Mouse (Mus musculus) forebrain, embryonic 12.5 days (tissue): ENCODE data around the gene Nhej1. TPM values are rescaled to one million over a fixed set of nuclear protein-coding genes. Genes with fewer than 3 reads are reported as not detected.

Experiments
- ATAC-seq: fragments of 200-750 bp; cut with Nextera tagmentation; 2 replicates; pipeline ENCODE4 v1.8.0; 2017; ENCODE audit warnings: moderate TSS enrichment; ENCODE audit not compliant: low FRiP score
- H3K27ac ChIP-seq: fragments of 300-500 bp; sonication (generic); 2 replicates; pipeline ENCODE4 v1.5.1; 2016; ENCODE audit warnings: mild to moderate bottlenecking
- H3K27me3 ChIP-seq: fragments of 300-500 bp; sonication (generic); 2 replicates; pipeline ENCODE4 v1.6.1; 2016; ENCODE audit warnings: mild to moderate bottlenecking
- H3K36me3 ChIP-seq: fragments of 300-500 bp; sonication (generic); replicated peaks from 2 replicates; pipeline ENCODE4 v1.6.1; 2016; ENCODE audit warnings: mild to moderate bottlenecking
- H3K4me1 ChIP-seq: fragments of 300-500 bp; sonication (generic); 2 replicates; pipeline ENCODE4 v1.6.1; 2016
- H3K4me2 ChIP-seq: fragments of 300-500 bp; sonication (generic); 2 replicates; pipeline ENCODE4 v1.6.1; 2016; ENCODE audit warnings: mild to moderate bottlenecking, moderate library complexity
- H3K4me3 ChIP-seq: fragments of 300-500 bp; sonication (generic); replicated peaks from 2 replicates; pipeline ENCODE4 v1.5.1; 2016; ENCODE audit warnings: mild to moderate bottlenecking
- H3K9ac ChIP-seq: fragments of 300-500 bp; sonication (generic); 2 replicates; pipeline ENCODE4 v1.6.1; 2016; ENCODE audit warnings: mild to moderate bottlenecking
- H3K9me3 ChIP-seq: fragments of 300-500 bp; sonication (generic); 2 replicates; pipeline ENCODE4 v1.6.1; 2016
- WGBS: fragments of 180-500 bp; shearing (Covaris S2); methylation state at CpG from one replicate; pipeline ENCODE4 v1.1.7; 2016; 5-methylcytosine and 5-hydroxymethylcytosine counted together
- polyA plus RNA-seq: library from polyadenylated mRNA; unstranded; fragments of >200 nt; fragmentation: Nextera tagmentation; extraction: Ambion mirVana; gene quantifications from 2 replicates; pipeline ENCODE4 v1.2.1, GENCODE M21; 2016

The Nhej1 gene
- polyA plus RNA-seq, 1 experiment from 2014 or later: 10.1 TPM

- Histone ChIP-seq H3K9ac (no peak overlapping the region), H3K9me3 (no peaks in the 10 kb centered on the region), H3K27ac (no peak overlapping the region), H3K36me3 (no peaks in the 10 kb centered on the region), H3K4me1 (0 out of 2 replicates have a peak, but pooled peaks cover 4% of the 10 kb centered on the region), H3K4me2 (no peak overlapping the region), H3K27me3 (0 out of 2 replicates have a peak, but pooled peaks cover 3% of the 10 kb centered on the region), H3K4me3 (no peak overlapping the region)
- 68% methylated on average over 2 of the region's 2 CpGs for WGBS
- ATAC-seq: no peak
Observed at GRCm38 (mm10) chr1:75010203-75010602, 114.8 kb downstream of the Nhej1 start.

GRCm38 (mm10) chr1:75006016-75006415, 119.0 kb downstream of the Nhej1 start:
- Histone ChIP-seq H3K27ac (no peak overlapping the region), H3K9ac (no peak overlapping the region), H3K36me3 (no peaks in the 10 kb centered on the region), H3K4me1 (no peaks in the 10 kb centered on the region), H3K9me3 (no peaks in the 10 kb centered on the region), H3K4me3 (no peak overlapping the region), H3K27me3 (no peaks in the 10 kb centered on the region), H3K4me2 (no peak overlapping the region)
- no peak for ATAC-seq
- WGBS: 67% methylated on average over 4 of the region's 4 CpGs

GRCm38 (mm10) chr1:75001183-75001582, 123.8 kb downstream of the Nhej1 start:
- no peaks in the 10 kb centered on the region for H3K36me3 ChIP-seq
- no peak overlapping the region for H3K27ac ChIP-seq
- H3K9ac ChIP-seq: no peak overlapping the region
- ATAC-seq: no peak
- H3K9me3 ChIP-seq: no peaks in the 10 kb centered on the region
- no peaks in the 10 kb centered on the region for H3K4me1 ChIP-seq
- no peaks in the 10 kb centered on the region for H3K27me3 ChIP-seq
- H3K4me3 ChIP-seq: no peak overlapping the region
- H3K4me2 ChIP-seq: no peak overlapping the region
- WGBS: 73% methylated on average over 6 of the region's 6 CpGs

GRCm38 (mm10) chr1:75000496-75000895, 124.5 kb downstream of the Nhej1 start:
- no peak overlapping the region for H3K4me2 ChIP-seq
- no peak overlapping the region for H3K9ac ChIP-seq
- ATAC-seq: no peak
- H3K9me3 ChIP-seq: no peaks in the 10 kb centered on the region
- H3K27me3 ChIP-seq: no peaks in the 10 kb centered on the region
- no peaks in the 10 kb centered on the region for H3K36me3 ChIP-seq
- no peak overlapping the region for H3K4me3 ChIP-seq
- H3K4me1 ChIP-seq: no peaks in the 10 kb centered on the region
- H3K27ac ChIP-seq: no peak overlapping the region
- WGBS: 0% methylated on average over 1 of the region's 1 CpGs

GRCm38 (mm10) chr1:74999173-74999572, 125.8 kb downstream of the Nhej1 start:
- WGBS: 92% methylated on average over 5 of the region's 5 CpGs
- no peaks in the 10 kb centered on the region for H3K9me3 ChIP-seq
- no peaks in the 10 kb centered on the region for H3K27me3 ChIP-seq
- no peaks in the 10 kb centered on the region for H3K36me3 ChIP-seq
- no peak overlapping the region for H3K9ac ChIP-seq
- no peak overlapping the region for H3K4me3 ChIP-seq
- no peak overlapping the region for H3K27ac ChIP-seq
- H3K4me2 ChIP-seq: no peak overlapping the region
- no peaks in the 10 kb centered on the region for H3K4me1 ChIP-seq
- no peak for ATAC-seq

- Histone ChIP-seq H3K4me1 (no peaks in the 10 kb centered on the region), H3K4me3 (no peak overlapping the region), H3K36me3 (no peaks in the 10 kb centered on the region), H3K27ac (no peak overlapping the region), H3K27me3 (no peaks in the 10 kb centered on the region), H3K9me3 (no peaks in the 10 kb centered on the region), H3K4me2 (no peak overlapping the region), H3K9ac (no peak overlapping the region)
- WGBS: 78% methylated on average over 2 of the region's 2 CpGs
- no peak for ATAC-seq
Observed at GRCm38 (mm10) chr1:74997231-74997630, 127.8 kb downstream of the Nhej1 start.

GRCm38 (mm10) chr1:74977001-74977400, 148.0 kb downstream of the Nhej1 start:
- ATAC-seq: no peak
- H3K27ac ChIP-seq: no peak overlapping the region
- H3K4me2 ChIP-seq: no peak overlapping the region
- no peak overlapping the region for H3K4me3 ChIP-seq
- 88% methylated on average over 8 of the region's 8 CpGs for WGBS
- H3K36me3 ChIP-seq: no peaks in the 10 kb centered on the region
- no peaks in the 10 kb centered on the region for H3K27me3 ChIP-seq
- H3K9me3 ChIP-seq: no peaks in the 10 kb centered on the region
- no peak overlapping the region for H3K9ac ChIP-seq
- H3K4me1 ChIP-seq: peaks cover 9% of the 10 kb centered on the region

GRCm38 (mm10) chr1:74975936-74976335, 149.1 kb downstream of the Nhej1 start:
- Histone ChIP-seq H3K9me3 (no peaks in the 10 kb centered on the region), H3K9ac (no peak overlapping the region), H3K27ac (no peak overlapping the region), H3K36me3 (no peaks in the 10 kb centered on the region), H3K27me3 (no peaks in the 10 kb centered on the region), H3K4me2 (no peak overlapping the region), H3K4me3 (no peak overlapping the region), H3K4me1 (peaks cover 14% of the 10 kb centered on the region)
- no peak for ATAC-seq
- WGBS: 95% methylated on average over 1 of the region's 1 CpGs

- WGBS: 85% methylated on average over 6 of the region's 6 CpGs
Observed at GRCm38 (mm10) chr1:74973590-74973989, 151.4 kb downstream of the Nhej1 start.

GRCm38 (mm10) chr1:74971353-74972050, 153.5 kb downstream of the Nhej1 start:
- ATAC-seq: no peak
- H3K4me1 ChIP-seq: peaks cover 7% of the 10 kb centered on the region; the same call in 1 of the 2 replicates
- WGBS: 63% methylated on average over 4 of the region's 4 CpGs
- no peak overlapping the region for H3K4me3 ChIP-seq
- no peak overlapping the region for H3K9ac ChIP-seq
- no peaks in the 10 kb centered on the region for H3K27me3 ChIP-seq
- H3K27ac ChIP-seq: no peak overlapping the region
- no peaks in the 10 kb centered on the region for H3K36me3 ChIP-seq
- H3K9me3 ChIP-seq: no peaks in the 10 kb centered on the region
- H3K4me2 ChIP-seq: no peak overlapping the region

More at GRCm38 (mm10) chr1:74973590-74973989, 151.4 kb downstream of the Nhej1 start:
- no peaks in the 10 kb centered on the region for H3K36me3 ChIP-seq
- H3K27ac ChIP-seq: no peak overlapping the region
- H3K4me3 ChIP-seq: no peak overlapping the region
- no peak for ATAC-seq
- H3K4me1 ChIP-seq: peaks cover 12% of the 10 kb centered on the region
- H3K9ac ChIP-seq: no peak overlapping the region
- no peaks in the 10 kb centered on the region for H3K27me3 ChIP-seq
- no peaks in the 10 kb centered on the region for H3K9me3 ChIP-seq
- H3K4me2 ChIP-seq: no peak overlapping the region

- WGBS: 82% methylated on average over 8 of the region's 8 CpGs
- H3K27me3 ChIP-seq: peaks cover 4% of the 10 kb centered on the region
- H3K27ac ChIP-seq: no peak overlapping the region
- H3K9ac ChIP-seq: no peak overlapping the region
- H3K4me3 ChIP-seq: no peak overlapping the region
- ATAC-seq: no peak
- H3K4me1 ChIP-seq: peaks cover 13% of the 10 kb centered on the region; the same call in 1 of the 2 replicates
- H3K4me2 ChIP-seq: no peak overlapping the region
- H3K9me3 ChIP-seq: no peaks in the 10 kb centered on the region
- H3K36me3 ChIP-seq: no peaks in the 10 kb centered on the region
Observed at GRCm38 (mm10) chr1:74967962-74968580, 156.9 kb downstream of the Nhej1 start.

GRCm38 (mm10) chr1:74964494-74965215, 160.3 kb downstream of the Nhej1 start:
- peak overlapping the region; percentile 22; the same call in 1 of the 2 replicates for H3K9ac ChIP-seq
- 0 out of 2 replicates have a peak, but pooled peaks have one; percentile 36 for ATAC-seq
- WGBS: 17% methylated on average over 16 of the region's 16 CpGs
- no peaks in the 10 kb centered on the region for H3K9me3 ChIP-seq
- H3K4me1 ChIP-seq: peaks cover 6% of the 10 kb centered on the region; the same call in 1 of the 2 replicates
- peak overlapping the region; percentile 47 for H3K4me2 ChIP-seq
- H3K4me3 ChIP-seq: no peak overlapping the region
- no peak overlapping the region for H3K27ac ChIP-seq
- H3K36me3 ChIP-seq: no peaks in the 10 kb centered on the region
- H3K27me3 ChIP-seq: peaks cover 12% of the 10 kb centered on the region
